Mouse (Mus musculus) T-cell, adult 2 months (primary cell): ENCODE data around the gene Cpne9.

Experiments
- DNase-seq: peaks from one replicate; pipeline ENCODE4 v3.0.0; 2022; ENCODE audit warnings: low spot score

Cpne9 gene

DNA sequence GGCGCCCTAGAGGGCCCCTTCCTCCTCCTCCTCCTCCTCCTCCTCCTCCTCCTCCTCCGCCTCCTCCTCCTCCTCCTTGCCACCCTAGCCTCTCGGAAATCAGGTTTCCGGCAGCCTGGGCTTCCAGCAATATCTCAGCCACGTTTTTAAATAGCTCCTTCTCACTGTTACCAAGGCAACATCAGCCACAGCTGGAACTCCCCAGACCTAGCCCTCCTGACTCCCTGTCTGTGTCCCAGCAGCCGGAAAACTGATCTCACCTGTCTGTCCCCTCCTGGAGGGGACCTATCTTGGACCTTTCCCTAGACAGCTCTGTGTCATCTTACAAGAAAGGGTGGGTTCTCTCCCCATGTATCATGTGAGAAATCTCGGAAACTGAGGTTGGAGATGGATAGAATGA is 60.2 kb downstream of the Cpne9 start:
- no peak for DNase-seq

- peak; percentile 8 for DNase-seq
Measured at GRCm38 (mm10) chr6:113343177-113344092, 61.3 kb downstream of the Cpne9 start, which contains the start of gene Camk1. TSS of gene Camk1 (minus strand) at chr6:113343984.

GRCm38 (mm10) chr6:113344321-113344720 is 62.2 kb downstream of the Cpne9 start:
- DNase-seq: no peak

- no peak for DNase-seq
Measured at GRCm38 (mm10) chr6:113346897-113347296, 64.8 kb downstream of the Cpne9 start.

DNA sequence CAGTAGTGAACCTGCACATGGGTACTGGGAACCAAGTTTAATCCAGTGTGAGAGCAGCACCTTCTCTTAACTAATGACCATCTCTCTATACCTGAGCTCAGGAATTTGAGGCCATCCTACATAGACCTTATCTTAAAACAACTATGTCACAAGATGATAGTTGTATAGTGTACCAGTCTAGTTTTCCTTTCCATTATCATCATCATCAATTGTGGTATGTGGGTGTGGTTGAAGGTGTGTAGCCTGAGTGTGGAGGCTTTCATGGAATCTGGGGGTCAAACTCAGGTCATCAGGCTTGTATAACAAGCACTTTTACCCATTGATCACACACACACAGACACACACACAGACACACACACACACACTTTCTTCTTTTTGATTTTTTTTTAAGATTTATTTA is 68.4 kb downstream of the Cpne9 start:
- no peak for DNase-seq

DNA sequence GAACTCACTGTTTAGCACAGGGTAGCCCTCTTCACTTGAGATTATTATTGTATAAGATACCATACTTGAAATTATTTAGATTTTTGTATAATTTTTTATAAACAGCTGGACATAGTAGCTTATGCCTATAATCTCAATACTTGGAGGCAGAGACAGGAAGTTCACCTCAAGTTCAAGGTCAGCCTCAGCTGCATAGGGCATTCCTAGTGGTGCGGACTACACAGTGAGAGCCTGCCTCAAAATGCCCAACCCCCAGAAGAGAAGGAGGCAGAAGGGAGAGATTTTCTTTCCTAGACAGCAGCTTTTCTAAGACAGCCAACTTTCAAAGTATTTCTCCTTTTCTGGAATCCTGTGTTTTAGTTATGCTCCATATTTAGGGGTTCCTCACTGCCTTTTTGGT is 69.1 kb downstream of the Cpne9 start:
- DNase-seq: no peak

DNA sequence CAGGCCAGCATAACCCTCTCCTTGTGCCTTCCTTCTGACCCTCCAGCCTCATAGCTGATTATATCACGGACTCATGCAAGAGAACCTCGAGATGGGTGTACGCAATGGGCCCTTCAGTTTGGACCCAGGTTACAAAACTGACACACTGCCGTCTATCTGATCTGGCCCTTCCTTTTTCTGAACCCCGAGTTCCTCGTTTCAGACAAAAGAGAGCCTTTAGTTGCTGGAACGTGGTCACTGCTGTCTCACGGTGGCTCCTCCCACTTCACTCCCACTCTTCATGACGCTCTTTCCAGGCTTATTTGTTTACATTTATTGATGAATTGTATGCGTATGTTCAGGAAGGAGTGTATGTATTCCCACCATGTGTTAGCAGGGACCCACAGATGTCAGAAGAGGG is 69.5 kb downstream of the Cpne9 start:
- no peak for DNase-seq

DNA sequence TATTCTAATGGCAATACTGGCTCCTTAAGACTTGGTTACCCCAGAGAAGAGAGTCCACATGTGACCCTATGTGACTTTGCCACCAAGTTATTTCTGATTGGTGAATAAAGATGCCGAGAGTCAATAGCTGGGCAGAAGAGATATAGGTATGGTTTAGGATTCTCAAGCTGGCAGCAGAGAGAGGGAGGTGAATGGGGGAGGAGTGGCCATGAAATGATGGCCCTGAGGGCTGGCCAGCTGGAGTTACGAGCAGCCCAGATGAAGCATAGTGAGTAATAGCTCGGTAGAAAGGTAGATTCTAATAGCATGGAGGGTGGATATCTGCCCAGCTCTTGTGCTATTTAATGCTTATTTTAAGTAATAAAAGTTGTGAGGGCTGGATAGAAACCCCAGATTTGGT is 70.7 kb downstream of the Cpne9 start:
- no peak for DNase-seq

DNA sequence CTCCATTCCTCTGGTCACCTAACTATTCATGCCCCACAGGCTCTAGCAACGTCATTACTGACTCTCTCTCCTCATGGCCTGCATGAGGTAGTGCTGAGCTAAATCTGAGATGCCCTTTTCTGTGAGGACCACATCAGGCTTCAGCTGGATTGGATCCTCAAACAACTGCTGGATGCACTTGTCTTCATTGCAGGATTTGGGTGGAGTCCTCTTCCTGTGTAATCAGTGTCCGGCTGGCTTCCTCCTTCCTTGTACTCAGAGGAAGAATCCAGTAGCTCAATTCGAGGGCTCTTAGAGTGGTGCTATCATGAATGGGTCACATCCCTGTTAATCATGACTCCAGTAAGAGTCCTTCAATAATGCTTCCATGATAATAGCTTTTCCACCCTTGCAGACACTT is 71.6 kb downstream of the Cpne9 start:
- DNase-seq: no peak
